Mouse (Mus musculus): ENCODE measurements around the gene Lcn9.

Gene Lcn9

GRCm38 (mm10) chr2:25852626-25853025, 29.7 kb downstream of the Lcn9 start:
- DNase-seq: no peak

DNA sequence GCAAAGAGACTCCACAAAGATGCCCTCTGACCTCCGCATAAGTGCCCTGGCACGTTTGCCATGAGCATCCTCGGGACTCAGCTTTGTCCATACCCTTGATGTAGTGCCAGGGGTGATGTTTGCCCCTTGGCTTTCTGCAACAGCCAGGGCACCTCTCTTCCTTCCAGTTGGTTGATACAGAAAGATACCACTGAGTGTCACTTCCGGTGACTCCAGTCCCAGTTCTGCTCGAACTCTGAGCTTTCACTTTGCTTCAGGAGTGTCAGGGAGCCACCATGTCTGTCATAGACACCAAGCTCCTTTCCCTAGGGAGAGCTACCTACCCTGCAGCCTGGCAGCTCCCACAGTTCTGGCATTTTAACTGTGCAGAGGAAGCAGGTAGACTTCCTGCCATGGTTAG, 31.0 kb downstream of the Lcn9 start:
- no peak for DNase-seq

DNA sequence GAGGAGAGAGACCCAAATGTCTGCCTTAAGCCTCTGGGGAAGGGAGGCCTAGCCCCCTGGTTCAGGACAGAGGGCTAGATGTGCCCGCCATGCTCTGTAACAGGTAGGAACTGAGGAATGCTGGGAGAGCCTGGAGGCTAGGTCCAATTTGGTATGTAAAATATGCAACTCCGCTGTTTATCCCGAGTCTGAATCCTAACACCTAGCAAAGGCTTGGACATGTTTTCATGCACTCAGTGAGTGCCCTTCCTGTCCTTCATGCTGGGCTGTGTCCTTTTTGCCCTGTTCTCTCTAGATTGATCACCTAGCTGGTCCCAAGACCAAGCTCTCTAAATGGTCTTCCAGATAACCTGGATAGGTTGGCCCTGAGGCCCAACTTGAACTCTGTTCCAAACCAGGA, 36.9 kb downstream of the Lcn9 start:
- no peak for DNase-seq

- DNase-seq: no peak
Measured at GRCm38 (mm10) chr2:25862038-25862437, 39.1 kb downstream of the Lcn9 start.

DNA sequence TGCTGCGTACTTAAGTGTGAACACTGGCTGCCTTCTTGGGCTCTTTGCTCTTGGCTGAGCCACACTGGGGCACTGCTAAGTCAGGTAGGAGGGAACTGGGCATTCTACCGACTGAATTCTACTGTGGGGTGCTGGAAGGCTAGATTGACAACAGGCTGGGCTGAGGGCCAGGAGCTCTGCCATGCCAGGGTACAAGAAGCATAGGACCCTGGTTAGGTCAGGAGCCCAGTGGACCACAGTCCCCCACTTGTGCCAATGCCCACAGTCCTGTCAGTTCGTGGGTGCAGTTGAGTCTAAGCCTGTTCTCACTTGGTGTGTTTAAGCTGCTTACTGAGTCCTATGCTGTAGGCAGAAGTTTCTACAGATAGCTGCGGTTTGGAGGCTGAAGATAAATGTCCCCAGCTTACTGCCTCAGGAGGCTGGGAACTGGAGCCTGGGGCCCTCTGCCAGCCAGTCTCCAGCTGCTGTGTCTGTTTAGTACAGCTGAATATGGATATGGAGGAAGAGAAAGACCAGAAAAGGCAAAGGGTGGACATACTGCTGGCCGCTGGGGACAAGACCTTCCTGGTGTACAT, 39.8 kb downstream of the Lcn9 start:
- DNase-seq: no peak

DNA sequence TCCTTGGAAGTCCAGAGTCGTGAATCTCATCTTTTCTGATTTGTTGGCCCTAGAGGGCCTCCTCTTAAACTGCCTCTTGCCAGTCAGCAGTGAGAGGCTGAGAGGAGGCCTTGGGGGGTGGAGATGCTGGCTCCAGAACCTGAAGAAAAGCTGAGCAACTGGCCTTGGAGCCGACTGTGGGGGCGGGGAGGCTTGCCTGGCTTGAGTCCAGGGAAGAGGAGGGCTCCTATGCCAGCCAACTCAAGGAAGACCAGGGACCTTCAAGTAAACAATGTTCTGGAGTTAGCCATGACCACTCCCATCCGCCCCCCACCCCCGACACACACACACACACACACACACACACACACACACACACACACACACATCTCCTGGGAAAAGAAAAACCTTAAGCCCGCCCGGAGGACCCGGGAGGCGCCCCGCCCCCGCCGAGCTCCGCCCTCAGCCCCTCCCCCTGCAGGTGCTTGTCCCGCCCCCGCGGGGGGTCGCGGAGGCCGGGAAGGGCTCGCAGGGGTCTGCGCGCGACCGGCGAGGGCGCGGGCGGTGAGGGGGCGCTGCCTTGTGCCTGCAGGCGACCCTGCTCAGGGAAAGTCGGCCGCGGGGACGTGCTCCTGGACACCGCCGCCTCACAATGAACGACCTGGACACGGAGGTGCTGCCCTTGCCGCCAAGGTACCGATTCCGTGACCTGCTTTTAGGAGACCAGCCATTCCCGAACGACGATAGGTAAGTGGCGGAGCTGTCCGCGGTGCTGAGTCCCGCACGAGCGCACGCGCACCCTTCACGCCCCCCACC, 40.6 kb downstream of the Lcn9 start, which contains the start of gene Kcnt1:
TSS of gene Kcnt1 (plus strand) at position 398 of the 795 bp plus-strand sequence.
- peak; percentile 63 for DNase-seq

- DNase-seq: peak; percentile 35
Measured at GRCm38 (mm10) chr2:25864230-25864629, 41.3 kb downstream of the Lcn9 start.

DNA sequence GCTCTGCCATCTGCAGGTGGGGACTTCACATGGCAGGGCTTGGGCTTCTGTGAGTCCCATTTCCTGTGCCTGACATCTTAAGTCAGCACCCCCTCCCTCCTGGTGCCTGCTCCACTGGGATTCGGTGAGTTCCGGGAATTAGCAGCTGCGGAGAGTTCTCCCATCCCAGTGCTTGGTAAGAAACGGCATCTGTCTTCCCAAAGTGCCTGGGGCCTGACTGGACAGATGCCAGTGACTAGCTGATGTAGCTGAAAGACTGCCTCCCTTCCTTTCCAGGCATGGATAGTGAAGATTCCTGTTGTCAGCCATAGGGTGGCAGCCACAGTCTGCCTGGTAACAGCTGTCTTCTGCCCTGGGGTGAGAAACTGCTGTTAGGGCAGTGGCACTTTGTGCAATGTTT, 42.5 kb downstream of the Lcn9 start:
- DNase-seq: peak; percentile 39

DNA sequence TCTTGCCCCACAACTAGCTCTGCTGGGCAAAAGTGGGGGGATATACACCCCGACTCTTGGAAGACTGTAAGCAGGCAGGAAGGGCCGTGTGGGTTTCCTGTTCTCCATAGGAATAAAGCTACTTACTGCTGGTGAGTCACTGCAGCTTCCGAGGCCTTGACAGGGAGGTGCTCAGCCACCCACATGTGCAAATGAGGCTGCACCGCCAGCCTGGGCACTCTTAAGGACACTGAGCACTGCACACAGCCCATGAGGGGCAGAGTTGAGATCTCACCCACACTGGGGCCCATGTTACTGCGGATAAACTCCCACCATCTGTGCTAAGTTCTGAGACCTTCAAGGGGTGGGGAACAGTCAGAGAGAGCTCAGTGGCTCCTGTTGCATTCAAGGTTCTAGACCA, 43.7 kb downstream of the Lcn9 start:
- no peak for DNase-seq
